Mouse (Mus musculus) neural tube, embryonic 15.5 days (tissue): ENCODE measurements at regions not wholly inside any gene's neighbourhood (a gene's known extent, or its start where the extent isn't known, plus 50 kb on each side); places are given as distances from the start of the nearest gene placed in this dataset.
A peak's percentile ranks its signal among the peaks of the same experiment; 100 is the strongest.

Source experiments
- ATAC-seq: fragments of 200-750 bp; cut with Nextera tagmentation; 2 replicates; pipeline ENCODE4 v1.8.0; 2017; ENCODE audit warnings: mild to moderate bottlenecking, moderate TSS enrichment, moderate library complexity; ENCODE audit not compliant: low FRiP score
- H3K27ac ChIP-seq: fragments of 300-500 bp; sonication (generic); replicated peaks from 2 replicates; pipeline ENCODE4 v1.5.1; 2015; ENCODE audit warnings: mild to moderate bottlenecking, inconsistent platforms
- H3K27me3 ChIP-seq: fragments of 300-500 bp; sonication (generic); replicated peaks from 2 replicates; pipeline ENCODE4 v1.6.1; 2015; ENCODE audit warnings: inconsistent platforms
- H3K36me3 ChIP-seq: fragments of 300-500 bp; sonication (generic); 2 replicates; pipeline ENCODE4 v1.6.1; 2015; ENCODE audit warnings: inconsistent platforms
- H3K4me1 ChIP-seq: fragments of 300-500 bp; sonication (generic); 2 replicates; pipeline ENCODE4 v1.6.1; 2015; ENCODE audit warnings: inconsistent platforms
- H3K4me2 ChIP-seq: fragments of 300-500 bp; sonication (generic); 2 replicates; pipeline ENCODE4 v1.6.1; 2015; ENCODE audit warnings: inconsistent platforms, mild to moderate bottlenecking, moderate library complexity
- H3K4me3 ChIP-seq: fragments of 300-500 bp; sonication (generic); replicated peaks from 2 replicates; pipeline ENCODE4 v1.5.1; 2015; ENCODE audit warnings: mild to moderate bottlenecking, inconsistent platforms
- H3K9ac ChIP-seq: fragments of 300-500 bp; sonication (generic); replicated peaks from 2 replicates; pipeline ENCODE4 v1.6.1; 2015; ENCODE audit warnings: mild to moderate bottlenecking, inconsistent platforms
- H3K9me3 ChIP-seq: fragments of 300-500 bp; sonication (generic); replicated peaks from 2 replicates; pipeline ENCODE4 v1.6.1; 2016; ENCODE audit warnings: inconsistent platforms
- WGBS: fragments of 180-500 bp; shearing (Covaris S2); methylation state at CpG from one replicate; pipeline ENCODE4 v1.1.7; 2015; ENCODE audit warnings: mixed read lengths; 5-methylcytosine and 5-hydroxymethylcytosine counted together

GRCm38 (mm10) chr3:148762541-148763225, 227.7 kb downstream of the Adgrl2 start:
- H3K4me3 ChIP-seq, result no peak overlapping the region
- H3K36me3 ChIP-seq, result no peaks in the 10 kb centered on the region
- 85% methylated on average over 11 of the region's 11 CpGs for WGBS
- no peak overlapping the region for H3K4me2 ChIP-seq
- no peaks in the 10 kb centered on the region for H3K9me3 ChIP-seq
- no peak for ATAC-seq
- H3K9ac ChIP-seq, result no peak overlapping the region
- peaks cover 3% of the 10 kb centered on the region; the same call in 1 of the 2 replicates for H3K4me1 ChIP-seq
- no peak overlapping the region for H3K27ac ChIP-seq
- no peaks in the 10 kb centered on the region for H3K27me3 ChIP-seq

GRCm38 (mm10) chr3:148761586-148761985, 228.8 kb downstream of the Adgrl2 start:
- no peak overlapping the region for H3K27ac ChIP-seq
- peaks cover 3% of the 10 kb centered on the region; the same call in 1 of the 2 replicates for H3K4me1 ChIP-seq
- H3K9me3 ChIP-seq, result no peaks in the 10 kb centered on the region
- no peaks in the 10 kb centered on the region for H3K36me3 ChIP-seq
- no peak overlapping the region for H3K4me3 ChIP-seq
- no peaks in the 10 kb centered on the region for H3K27me3 ChIP-seq
- ATAC-seq, result no peak
- H3K9ac ChIP-seq, result no peak overlapping the region
- H3K4me2 ChIP-seq, result no peak overlapping the region

- Histone ChIP-seq H3K27ac (no peak overlapping the region), H3K9me3 (no peaks in the 10 kb centered on the region), H3K4me1 (peaks cover 3% of the 10 kb centered on the region; the same call in 1 of the 2 replicates), H3K9ac (no peak overlapping the region), H3K4me3 (no peak overlapping the region), H3K27me3 (no peaks in the 10 kb centered on the region), H3K4me2 (no peak overlapping the region), H3K36me3 (no peaks in the 10 kb centered on the region)
- 92% methylated on average over 4 of the region's 4 CpGs for WGBS
- ATAC-seq, result no peak
Measured at GRCm38 (mm10) chr3:148759500-148759899, 230.9 kb downstream of the Adgrl2 start.

GRCm38 (mm10) chr3:148746234-148746633, 244.1 kb downstream of the Adgrl2 start:
- Histone ChIP-seq H3K27ac (no peak overlapping the region), H3K36me3 (no peaks in the 10 kb centered on the region), H3K9ac (no peak overlapping the region), H3K4me3 (no peak overlapping the region), H3K27me3 (no peaks in the 10 kb centered on the region), H3K4me1 (no peaks in the 10 kb centered on the region), H3K4me2 (no peak overlapping the region), H3K9me3 (no peaks in the 10 kb centered on the region)
- WGBS, result 95% methylated on average over 3 of the region's 3 CpGs
- no peak for ATAC-seq

GRCm38 (mm10) chr3:148744651-148745050, 245.7 kb downstream of the Adgrl2 start:
- Histone ChIP-seq H3K27ac (no peak overlapping the region), H3K27me3 (no peaks in the 10 kb centered on the region), H3K9ac (no peak overlapping the region), H3K4me3 (no peak overlapping the region), H3K9me3 (no peaks in the 10 kb centered on the region), H3K36me3 (no peaks in the 10 kb centered on the region), H3K4me1 (no peaks in the 10 kb centered on the region), H3K4me2 (no peak overlapping the region)
- WGBS, result 39% methylated on average over 2 of the region's 2 CpGs
- ATAC-seq, result no peak

GRCm38 (mm10) chr3:148734194-148734749, 256.1 kb downstream of the Adgrl2 start:
- H3K4me2 ChIP-seq, result no peak overlapping the region
- H3K9ac ChIP-seq, result no peak overlapping the region
- H3K9me3 ChIP-seq, result no peaks in the 10 kb centered on the region
- no peak for ATAC-seq
- H3K4me3 ChIP-seq, result no peak overlapping the region
- H3K36me3 ChIP-seq, result no peaks in the 10 kb centered on the region
- peaks cover 17% of the 10 kb centered on the region for H3K4me1 ChIP-seq
- H3K27ac ChIP-seq, result no peak overlapping the region
- WGBS, result 77% methylated on average over 13 of the region's 13 CpGs
- H3K27me3 ChIP-seq, result no peaks in the 10 kb centered on the region

- Histone ChIP-seq H3K4me1 (peaks cover 24% of the 10 kb centered on the region), H3K4me3 (no peak overlapping the region), H3K4me2 (peak overlapping the region; percentile 11; the same call in 1 of the 2 replicates), H3K9me3 (no peaks in the 10 kb centered on the region), H3K27me3 (no peaks in the 10 kb centered on the region), H3K9ac (no peak overlapping the region), H3K27ac (no peak overlapping the region), H3K36me3 (no peaks in the 10 kb centered on the region)
- no peak for ATAC-seq
- 34% methylated on average over 13 of the region's 13 CpGs for WGBS
Measured at GRCm38 (mm10) chr3:148733227-148733854, 257.0 kb downstream of the Adgrl2 start.

GRCm38 (mm10) chr3:148731436-148731835, 258.9 kb downstream of the Adgrl2 start:
- ATAC-seq, result no peak
- H3K4me1 ChIP-seq, result peaks cover 30% of the 10 kb centered on the region

GRCm38 (mm10) chr3:148729242-148729680, 261.1 kb downstream of the Adgrl2 start:
- Histone ChIP-seq H3K4me1 (peaks cover 32% of the 10 kb centered on the region), H3K9ac (no peak overlapping the region), H3K4me2 (no peak overlapping the region), H3K4me3 (no peak overlapping the region), H3K9me3 (no peaks in the 10 kb centered on the region; the same call in 1 of the 2 replicates), H3K36me3 (no peaks in the 10 kb centered on the region), H3K27ac (no peak overlapping the region), H3K27me3 (no peaks in the 10 kb centered on the region)
- ATAC-seq, result peak; percentile 74; the same call in 1 of the 2 replicates
- 44% methylated on average over 7 of the region's 7 CpGs for WGBS

More at GRCm38 (mm10) chr3:148731436-148731835, 258.9 kb downstream of the Adgrl2 start:
- H3K9me3 ChIP-seq, result no peaks in the 10 kb centered on the region
- no peak overlapping the region for H3K4me3 ChIP-seq
- no peak overlapping the region for H3K27ac ChIP-seq
- H3K4me2 ChIP-seq, result no peak overlapping the region
- 95% methylated on average over 3 of the region's 3 CpGs for WGBS
- H3K36me3 ChIP-seq, result no peaks in the 10 kb centered on the region
- no peaks in the 10 kb centered on the region for H3K27me3 ChIP-seq
- no peak overlapping the region for H3K9ac ChIP-seq

- H3K9ac ChIP-seq, result no peak overlapping the region
- no peak overlapping the region for H3K4me3 ChIP-seq
- ATAC-seq, result peak; percentile 50; the same call in 1 of the 2 replicates
- WGBS, result 42% methylated on average over 6 of the region's 6 CpGs
- H3K27me3 ChIP-seq, result no peaks in the 10 kb centered on the region
- H3K27ac ChIP-seq, result no peak overlapping the region
- peaks cover 29% of the 10 kb centered on the region for H3K4me1 ChIP-seq
- H3K9me3 ChIP-seq, result no peaks in the 10 kb centered on the region; the same call in 1 of the 2 replicates
- H3K4me2 ChIP-seq, result no peak overlapping the region
- no peaks in the 10 kb centered on the region for H3K36me3 ChIP-seq
Measured at GRCm38 (mm10) chr3:148728513-148729241, 261.7 kb downstream of the Adgrl2 start.

- Histone ChIP-seq H3K9ac (no peak overlapping the region), H3K4me2 (no peak overlapping the region), H3K27ac (no peak overlapping the region), H3K9me3 (no peaks in the 10 kb centered on the region; the same call in 1 of the 2 replicates), H3K4me3 (no peak overlapping the region), H3K27me3 (no peaks in the 10 kb centered on the region), H3K36me3 (no peaks in the 10 kb centered on the region), H3K4me1 (peaks cover 24% of the 10 kb centered on the region)
- 51% methylated on average over 10 of the region's 10 CpGs for WGBS
- ATAC-seq, result no peak
Measured at GRCm38 (mm10) chr3:148726596-148727331, 263.6 kb downstream of the Adgrl2 start.
